Mouse (Mus musculus): ENCODE data around the gene Rspry1. TPM values are rescaled to one million over a fixed set of nuclear protein-coding genes. Genes with fewer than 3 reads are reported as not detected.

Gene Rspry1
- total RNA-seq, 2 experiments from 2014 or later = 32.6 to 43.9 TPM

Other genes starting within 250 kb of the Rspry1 start
- gene Herpud1, start 215.5 kb upstream of the Rspry1 start, total RNA-seq (2014; fragmentation: Nextera tagmentation) = 31.8 and 41.0 TPM in 2 replicates
- gene Herpud1, start 215.5 kb upstream of the Rspry1 start, total RNA-seq (2017) = 43.7 and 50.8 TPM in 2 replicates
- gene Nlrc5, start 167.6 kb upstream of the Rspry1 start, total RNA-seq (2014; fragmentation: Nextera tagmentation) = 39.9 and 47.6 TPM in 2 replicates
- gene Nlrc5, start 167.6 kb upstream of the Rspry1 start, total RNA-seq (2017) = 25.4 and 30.9 TPM in 2 replicates
- gene Cpne2, start 68.9 kb upstream of the Rspry1 start, total RNA-seq (2014; fragmentation: Nextera tagmentation) = 111 and 116 TPM in 2 replicates
- gene Cpne2, start 68.9 kb upstream of the Rspry1 start, total RNA-seq (2017) = 78.7 and 81.7 TPM in 2 replicates
- 52.0 and 60.3 TPM in 2 replicates for gene Fam192a, start 60 bp downstream of the Rspry1 start, total RNA-seq (2014; fragmentation: Nextera tagmentation)
- gene Fam192a, start 60 bp downstream of the Rspry1 start, total RNA-seq (2017) = 89.9 and 154 TPM in 2 replicates
- 51.1 and 64.0 TPM in 2 replicates for gene Arl2bp, start 64.7 kb downstream of the Rspry1 start, total RNA-seq (2014; fragmentation: Nextera tagmentation)
- 124 and 152 TPM in 2 replicates for gene Arl2bp, start 64.7 kb downstream of the Rspry1 start, total RNA-seq (2017)
- not detected in 2 replicates for gene Pllp, start 94.3 kb downstream of the Rspry1 start, total RNA-seq (2014; fragmentation: Nextera tagmentation)
- not detected in 2 replicates for gene Pllp, start 94.3 kb downstream of the Rspry1 start, total RNA-seq (2017)
- not detected in 2 replicates for gene Ccl22, start 143.7 kb downstream of the Rspry1 start, total RNA-seq (2014; fragmentation: Nextera tagmentation)
- not detected in 2 replicates for gene Ccl22, start 143.7 kb downstream of the Rspry1 start, total RNA-seq (2017)
- 0.35 TPM in 1 of 2 replicates, not detected in the other for gene Cx3cl1, start 170.1 kb downstream of the Rspry1 start, total RNA-seq (2014; fragmentation: Nextera tagmentation)
- gene Cx3cl1, start 170.1 kb downstream of the Rspry1 start, total RNA-seq (2017) = not detected in 2 replicates
- gene Ccl17, start 208.5 kb downstream of the Rspry1 start, total RNA-seq (2014; fragmentation: Nextera tagmentation) = 1.6 and 2.0 TPM in 2 replicates
- gene Ccl17, start 208.5 kb downstream of the Rspry1 start, total RNA-seq (2017) = 5.6 and 6.0 TPM in 2 replicates
- gene Coq9, start 236.4 kb downstream of the Rspry1 start, total RNA-seq (2014; fragmentation: Nextera tagmentation) = 64.1 and 92.7 TPM in 2 replicates
- 46.0 and 49.4 TPM in 2 replicates for gene Coq9, start 236.4 kb downstream of the Rspry1 start, total RNA-seq (2017)
- 52.3 and 71.1 TPM in 2 replicates for gene Ciapin1, start 236.4 kb downstream of the Rspry1 start, total RNA-seq (2014; fragmentation: Nextera tagmentation)
- gene Ciapin1, start 236.4 kb downstream of the Rspry1 start, total RNA-seq (2017) = 31.6 and 38.2 TPM in 2 replicates

Data from megakaryocyte-erythroid progenitor cell, adult 5-6 weeks (primary cell).